Comparison of ENCODE assay signal across 18 mouse cellular contexts in genomic region chr3:18378014-18379005, GRCm38 (mm10).
DNase-seq lines count a peak whose midpoint lies in the region; ATAC-seq and TF ChIP-seq lines count a peak whose summit lies in the region.
"Had no signal": no experiment of that assay in that cellular context is flagged by ENCODE, and none has a peak within 500 bp of the region (broad histone marks: within the 10 kb centered on the region; RNA-seq: fewer than 3 reads in every experiment).

No protein-coding gene starts in this region.

- DNase-seq in forebrain, embryonic 14.5 days (ENCODE audit: low spot score) = peak; percentile 22
- no peak for DNase-seq in forebrain, embryonic 10.5 days (ENCODE audit: extremely low spot score, low spot score)
- DNase-seq in brain, embryonic 14.5 days (ENCODE audit: low read depth) = peak; percentile 60
- DNase-seq in left cerebral cortex, adult 8-10 months (ENCODE audit: low spot score in 2 of 2) = no peak
- no peak for DNase-seq in B cell, adult 2 months
- no peak for DNase-seq in layer of hippocampus, adult 8-10 months (ENCODE audit: low spot score in 2 of 2)
- DNase-seq: adrenal gland, postnatal 14 days; cerebellum, adult 18-20 months; gastrocnemius, postnatal 10 days; kidney, adult 2 months; kidney, postnatal 36 days; liver; liver, postnatal 0 days; right cerebral cortex, adult 18-20 months; thymus, postnatal 4 days had no signal

- H3K4me3 ChIP-seq in forebrain, embryonic 14.5 days (ENCODE audit: low read depth, low read length) = no peak overlapping the region
- H3K4me3 ChIP-seq in forebrain, embryonic 10.5 days = no peak overlapping the region
- H3K4me3 ChIP-seq in hindbrain, embryonic 15.5 days = no peak overlapping the region
- H3K4me3 ChIP-seq in neural tube, embryonic 13.5 days = no peak overlapping the region
- H3K4me3 ChIP-seq: embryonic facial prominence, embryonic 13.5 days had no signal

- H3K27me3 ChIP-seq in forebrain, embryonic 14.5 days (replicated peaks; ENCODE audit: control insufficient read depth, insufficient read depth, low read length) = no peaks in the 10 kb centered on the region
- no peaks in the 10 kb centered on the region for H3K27me3 ChIP-seq in forebrain, embryonic 10.5 days (ENCODE audit: poor library complexity, severe bottlenecking)
- no peaks in the 10 kb centered on the region for H3K27me3 ChIP-seq in hindbrain, embryonic 15.5 days
- no peaks in the 10 kb centered on the region for H3K27me3 ChIP-seq in neural tube, embryonic 13.5 days
- H3K27me3 ChIP-seq: embryonic facial prominence, embryonic 13.5 days had no signal

- H3K4me2 ChIP-seq in forebrain, embryonic 14.5 days (ENCODE audit: low read length) = no peak overlapping the region
- no peak overlapping the region for H3K4me2 ChIP-seq in hindbrain, embryonic 15.5 days
- H3K4me2 ChIP-seq in neural tube, embryonic 13.5 days = no peak overlapping the region
- H3K4me2 ChIP-seq: embryonic facial prominence, embryonic 13.5 days had no signal

- no peak overlapping the region for H3K9ac ChIP-seq in forebrain, embryonic 14.5 days (ENCODE audit: low read length)
- H3K9ac ChIP-seq in hindbrain, embryonic 15.5 days = no peak overlapping the region
- no peak overlapping the region for H3K9ac ChIP-seq in neural tube, embryonic 13.5 days
- H3K9ac ChIP-seq: embryonic facial prominence, embryonic 13.5 days; liver, postnatal 0 days had no signal

- TF ChIP-seq POLR2A in brain, embryonic 14.5 days (IDR thresholded peaks at IDR 0.05; ENCODE audit: borderline replicate concordance, extremely low read depth, insufficient read depth, insufficient read length, poor library complexity, severe bottlenecking) = no peak

- TF ChIP-seq CTCF in brain, embryonic 14.5 days (IDR thresholded peaks at IDR 0.05; ENCODE audit: borderline replicate concordance, extremely low read depth, insufficient read depth, insufficient read length) = no peak

- peak; percentile 65 for ATAC-seq in forebrain, embryonic 14.5 days
- ATAC-seq in hindbrain, embryonic 15.5 days (ENCODE audit: low FRiP score, low read depth) = peak; percentile 61; the same call in 1 of the 2 replicates
- peak; percentile 53 for ATAC-seq in neural tube, embryonic 13.5 days (ENCODE audit: low read depth)
- ATAC-seq: liver, postnatal 0 days had no signal

- no peaks in the 10 kb centered on the region for H3K36me3 ChIP-seq in forebrain, embryonic 14.5 days (ENCODE audit: control insufficient read depth, insufficient read depth, low read length)
- no peaks in the 10 kb centered on the region for H3K36me3 ChIP-seq in forebrain, embryonic 10.5 days (replicated peaks)
- H3K36me3 ChIP-seq in hindbrain, embryonic 15.5 days = no peaks in the 10 kb centered on the region
- no peaks in the 10 kb centered on the region for H3K36me3 ChIP-seq in neural tube, embryonic 13.5 days
- H3K36me3 ChIP-seq: embryonic facial prominence, embryonic 13.5 days had no signal

- no peaks in the 10 kb centered on the region for H3K4me1 ChIP-seq in forebrain, embryonic 14.5 days (ENCODE audit: control insufficient read depth, insufficient read depth, low read length)
- no peaks in the 10 kb centered on the region for H3K4me1 ChIP-seq in forebrain, embryonic 10.5 days
- no peaks in the 10 kb centered on the region for H3K4me1 ChIP-seq in hindbrain, embryonic 15.5 days (replicated peaks)
- no peaks in the 10 kb centered on the region; the same call in 1 of the 2 replicates for H3K4me1 ChIP-seq in neural tube, embryonic 13.5 days (replicated peaks)
- H3K4me1 ChIP-seq: embryonic facial prominence, embryonic 13.5 days had no signal

- no peaks in the 10 kb centered on the region for H3K9me3 ChIP-seq in forebrain, embryonic 14.5 days (replicated peaks; ENCODE audit: control insufficient read depth, low read length)
- no peaks in the 10 kb centered on the region for H3K9me3 ChIP-seq in forebrain, embryonic 10.5 days
- no peaks in the 10 kb centered on the region for H3K9me3 ChIP-seq in hindbrain, embryonic 15.5 days
- H3K9me3 ChIP-seq in neural tube, embryonic 13.5 days = no peaks in the 10 kb centered on the region
- H3K9me3 ChIP-seq: embryonic facial prominence, embryonic 13.5 days had no signal

- 0 out of 2 replicates have a peak overlapping the region, but pooled peaks have one; percentile 5 for H3K27ac ChIP-seq in forebrain, embryonic 14.5 days (ENCODE audit: low read depth, low read length)
- no peak overlapping the region for H3K27ac ChIP-seq in forebrain, embryonic 10.5 days
- H3K27ac ChIP-seq in hindbrain, embryonic 15.5 days (replicated peaks) = no peak overlapping the region
- H3K27ac ChIP-seq in neural tube, embryonic 13.5 days (replicated peaks) = no peak overlapping the region
- H3K27ac ChIP-seq: embryonic facial prominence, embryonic 13.5 days had no signal

- WGBS in forebrain, embryonic 14.5 days = 62% methylated on average over 8 of the region's 8 CpGs
- WGBS in forebrain, embryonic 10.5 days = 88% methylated on average over 8 of the region's 8 CpGs
- WGBS in hindbrain, embryonic 15.5 days = 57% methylated on average over 8 of the region's 8 CpGs
- 65% methylated on average over 8 of the region's 8 CpGs for WGBS in neural tube, embryonic 13.5 days

Comparison
In these comparisons a context has a peak if more than half of its experiments do, and no peak if none do; other contexts are left out.
1. DNase-seq: peak in forebrain, embryonic 14.5 days (single experiment) and brain, embryonic 14.5 days (single experiment); none in forebrain, embryonic 10.5 days (single experiment), left cerebral cortex, adult 8-10 months (0 of 2), B cell, adult 2 months (0 of 2) and layer of hippocampus, adult 8-10 months (0 of 2).
2. Peak in every context shown above with its lines, with median percentiles within 50 percentile points of each other: ATAC-seq.